Mouse (Mus musculus): ENCODE measurements around the gene Dnm1l. TPM values are rescaled to one million over a fixed set of nuclear protein-coding genes. Genes with fewer than 3 reads are reported as not detected.
"Not testable (repeated sequence)": the region's sequence is repeated elsewhere in the genome, so short reads cannot be mapped to it uniquely, and the experiment has no call there.

Dnm1l gene
- polyA plus RNA-seq (2021) = 96.6 TPM

- ChIA-PET POLR2A (interaction anchor here (1.0 kb wide), 1 partner anchor 172 kb away, joined by 3 read pairs; no protein-coding TSS in a partner anchor), CTCF (interaction anchor here (1.2 kb wide), 1 partner anchor 58 kb away, joined by 4 read pairs; no protein-coding TSS in a partner anchor)
- TF ChIP-seq CTCF (IDR thresholded peaks at IDR 0.05) = peak; percentile 60
- peak; percentile 37 for DNase-seq (ENCODE audit: low read depth, low spot score)
- peak; percentile 99 for ATAC-seq
- no peaks in the 10 kb centered on the region for H3K27me3 ChIP-seq
- in situ Hi-C loops (cut with MboI; ENCODE audit: low pct_unique_long_range_greater_than_20kb) = loop anchor here (10.0 kb wide), 1 partner anchor 236 kb away; no protein-coding TSS in a partner anchor
These were observed at the start of gene Dnm1l for GRCm38 (mm10) chr16:16358481-16359100. Gene Dnm1l, minus strand, starts transcription at chr16:16358959.

GRCm38 (mm10) chr16:16367217-16367616 is 8.5 kb upstream of the Dnm1l start:
- DNase-seq (ENCODE audit: low read depth, low spot score); POLR2A ChIA-PET; ATAC-seq: not testable (repeated sequence)

GRCm38 (mm10) chr16:16359101-16359482 is 333 bp upstream of the Dnm1l start:
- ChIA-PET CTCF (interaction anchor here (1.2 kb wide), 1 partner anchor 58 kb away, joined by 4 read pairs; no protein-coding TSS in a partner anchor), POLR2A (interaction anchor here (1.0 kb wide), 1 partner anchor 171 kb away, joined by 3 read pairs; no protein-coding TSS in a partner anchor)
- in situ Hi-C loops (cut with MboI; ENCODE audit: low pct_unique_long_range_greater_than_20kb) = loop anchor here (10.0 kb wide), 1 partner anchor 236 kb away; no protein-coding TSS in a partner anchor
- H3K27me3 ChIP-seq; DNase-seq (ENCODE audit: low read depth, low spot score): not testable (repeated sequence)
- peak; percentile 13 for ATAC-seq

More at GRCm38 (mm10) chr16:16367217-16367616, 8.5 kb upstream of the Dnm1l start:
- H3K27me3 ChIP-seq; CTCF ChIA-PET; in situ Hi-C loops (cut with MboI; ENCODE audit: low pct_unique_long_range_greater_than_20kb): not testable (repeated sequence)

GRCm38 (mm10) chr16:16357908-16358307 is 851 bp downstream of the Dnm1l start:
- in situ Hi-C loops (cut with MboI; ENCODE audit: low pct_unique_long_range_greater_than_20kb) = loop anchor here (10.0 kb wide), 1 partner anchor 237 kb away; no protein-coding TSS in a partner anchor
- no peak for ATAC-seq
- peak; percentile 53 for TF ChIP-seq CTCF (IDR thresholded peaks at IDR 0.05)
- ChIA-PET POLR2A (no interaction called here), CTCF (no interaction called here)
- no peak for DNase-seq (ENCODE audit: low read depth, low spot score)
- no peaks in the 10 kb centered on the region for H3K27me3 ChIP-seq

GRCm38 (mm10) chr16:16346420-16346819 is 12.3 kb downstream of the Dnm1l start:
- TF ChIP-seq CTCF (IDR thresholded peaks at IDR 0.05) = no peak

GRCm38 (mm10) chr16:16325775-16326336 is 32.9 kb downstream of the Dnm1l start:
- TF ChIP-seq CTCF (IDR thresholded peaks at IDR 0.05) = no peak
- ChIA-PET POLR2A (no interaction called here), CTCF (no interaction called here)
- no peak for ATAC-seq
- no peaks in the 10 kb centered on the region for H3K27me3 ChIP-seq
- no peak for DNase-seq (ENCODE audit: low read depth, low spot score)
- in situ Hi-C loops (cut with MboI; ENCODE audit: low pct_unique_long_range_greater_than_20kb) = no loop called here

More at GRCm38 (mm10) chr16:16346420-16346819, 12.3 kb downstream of the Dnm1l start:
- ChIA-PET POLR2A (no interaction called here), CTCF (no interaction called here)
- in situ Hi-C loops (cut with MboI; ENCODE audit: low pct_unique_long_range_greater_than_20kb) = no loop called here
- DNase-seq (ENCODE audit: low read depth, low spot score) = no peak
- no peak for ATAC-seq
- H3K27me3 ChIP-seq = no peaks in the 10 kb centered on the region

GRCm38 (mm10) chr16:16311319-16311718 is 47.4 kb downstream of the Dnm1l start:
- TF ChIP-seq CTCF (IDR thresholded peaks at IDR 0.05) = no peak
- ATAC-seq (no peak), DNase-seq (ENCODE audit: low read depth, low spot score) (no peak)
- no peaks in the 10 kb centered on the region for H3K27me3 ChIP-seq
- ChIA-PET CTCF (no interaction called here), POLR2A (no interaction called here)
- in situ Hi-C loops (cut with MboI; ENCODE audit: low pct_unique_long_range_greater_than_20kb) = no loop called here

- CTCF ChIA-PET = interaction anchor here (0.9 kb wide), 1 partner anchor 101 kb away, joined by 4 read pairs; no protein-coding TSS in a partner anchor
- in situ Hi-C loops (cut with MboI; ENCODE audit: low pct_unique_long_range_greater_than_20kb) = loop anchor here (5.0 kb wide), 1 partner anchor 102 kb away; no protein-coding TSS in a partner anchor
- POLR2A ChIA-PET = interaction anchor here (1.3 kb wide), 1 partner anchor 415 kb away, joined by 3 read pairs; no protein-coding TSS in a partner anchor
- TF ChIP-seq CTCF (IDR thresholded peaks at IDR 0.05) = peak; percentile 58
- peaks cover 4% of the 10 kb centered on the region for H3K27me3 ChIP-seq
- ATAC-seq (no peak), DNase-seq (ENCODE audit: low read depth, low spot score) (no peak)
These were observed 54.9 kb downstream of the Dnm1l start for GRCm38 (mm10) chr16:16303888-16304287.

- TF ChIP-seq CTCF (IDR thresholded peaks at IDR 0.05) = no peak
- CTCF ChIA-PET = interaction anchor here (0.9 kb wide), 1 partner anchor 100 kb away, joined by 4 read pairs; no protein-coding TSS in a partner anchor
- DNase-seq (ENCODE audit: low read depth, low spot score) (peak; percentile 10), ATAC-seq (peak; percentile 56)
- POLR2A ChIA-PET = interaction anchor here (1.1 to 1.3 kb wide), 2 partner anchors 91 to 415 kb away, joined by 3 read pairs; no protein-coding TSS in a partner anchor
- H3K27me3 ChIP-seq = peaks cover 10% of the 10 kb centered on the region
- in situ Hi-C loops (cut with MboI; ENCODE audit: low pct_unique_long_range_greater_than_20kb) = loop anchor here (5.0 kb wide), 1 partner anchor 101 kb away; no protein-coding TSS in a partner anchor
These were observed 55.5 kb downstream of the Dnm1l start for GRCm38 (mm10) chr16:16303138-16303827.

GRCm38 (mm10) chr16:16302369-16303137 is 56.2 kb downstream of the Dnm1l start, which contains the start of gene Yars2:
Gene Yars2, plus strand, starts transcription at chr16:16302965.
- CTCF ChIA-PET = no interaction called here
- peaks cover 16% of the 10 kb centered on the region for H3K27me3 ChIP-seq
- peak; percentile 92 for ATAC-seq
- TF ChIP-seq CTCF (IDR thresholded peaks at IDR 0.05) = peak; percentile 89
- in situ Hi-C loops (cut with MboI; ENCODE audit: low pct_unique_long_range_greater_than_20kb) = loop anchor here (5.0 kb wide), 1 partner anchor 100 kb away; no protein-coding TSS in a partner anchor
- peak; percentile 73 for DNase-seq (ENCODE audit: low read depth, low spot score)
- POLR2A ChIA-PET = interaction anchor here (1.1 to 1.3 kb wide), 2 partner anchors 90 to 414 kb away, joined by 3 read pairs; no protein-coding TSS in a partner anchor
